Mouse (Mus musculus): ENCODE results near the gene Grwd1. TPM values are rescaled to one million over a fixed set of nuclear protein-coding genes. Genes with fewer than 3 reads are reported as not detected.
A peak's percentile ranks its signal among the peaks of the same experiment; 100 is the strongest.

The Grwd1 gene
- polyA plus RNA-seq, 1 experiment from 2014 or later: 76.5 TPM

- no peaks in the 10 kb centered on the region for H3K27me3 ChIP-seq (ENCODE audit: control insufficient read depth, insufficient read depth, low read length)
- no peak for DNase-seq (ENCODE audit: low spot score)
- no peak overlapping the region for H3K27ac ChIP-seq (ENCODE audit: low read depth, low read length)
- H3K36me3 ChIP-seq (ENCODE audit: control insufficient read depth, insufficient read depth, low read length): peaks cover 9% of the 10 kb centered on the region
- ATAC-seq (ENCODE audit: insufficient read depth, low FRiP score, low TSS enrichment): no peak
- H3K9ac ChIP-seq (ENCODE audit: low read length): no peak overlapping the region
- H3K4me2 ChIP-seq (ENCODE audit: low read depth): peak overlapping the region; percentile 88
- peaks cover 17% of the 10 kb centered on the region; the same call in 1 of the 2 replicates for H3K4me1 ChIP-seq (ENCODE audit: control insufficient read depth, insufficient read depth, low read length)
- H3K9me3 ChIP-seq (ENCODE audit: control insufficient read depth, low read length): no peaks in the 10 kb centered on the region
- H3K4me3 ChIP-seq (ENCODE audit: low read depth, low read length): no peak overlapping the region
- WGBS: 87% methylated on average over 22 of the region's 22 CpGs
These were observed 43.1 kb downstream of the Grwd1 start for GRCm38 (mm10) chr7:45787642-45788041.

DNA sequence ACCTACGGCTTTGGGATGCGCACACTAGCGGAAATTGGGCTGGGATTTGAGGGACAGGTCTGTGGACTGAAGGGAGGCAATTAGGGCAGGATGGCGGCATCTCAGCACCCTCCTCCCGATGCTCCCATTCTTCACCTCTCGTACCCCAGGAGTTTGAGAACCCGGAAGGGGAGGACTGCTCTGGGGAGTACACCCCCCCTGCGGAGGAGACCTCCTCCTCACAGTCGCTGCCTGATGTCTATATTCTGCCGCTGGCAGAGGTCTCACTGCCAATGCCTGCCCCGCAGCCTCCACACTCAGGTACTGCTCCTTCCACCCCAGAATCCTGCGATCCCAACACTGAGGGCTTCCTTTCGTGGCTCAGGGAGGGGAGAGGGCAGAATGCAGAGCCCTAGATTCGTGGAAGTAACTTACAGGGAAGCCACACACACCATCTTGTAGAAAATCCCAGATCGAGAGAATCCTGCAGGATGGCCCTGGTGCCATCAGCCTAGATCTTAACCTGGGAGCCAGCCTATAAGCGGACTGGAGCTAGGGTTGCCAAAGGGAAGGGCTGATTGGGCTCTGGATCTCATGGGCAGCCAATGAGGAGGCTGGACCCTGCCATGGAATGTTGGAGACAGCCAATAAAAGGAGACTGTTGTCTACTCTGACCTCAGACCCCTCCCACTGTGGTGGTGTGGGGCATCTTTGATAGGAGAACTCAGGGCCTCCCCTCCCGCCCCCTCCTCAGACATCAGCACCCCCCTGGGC is 43.9 kb downstream of the Grwd1 start:
- DNase-seq (ENCODE audit: low spot score): peak; percentile 56
- WGBS: 5% methylated on average over 16 of the region's 17 CpGs

DNA sequence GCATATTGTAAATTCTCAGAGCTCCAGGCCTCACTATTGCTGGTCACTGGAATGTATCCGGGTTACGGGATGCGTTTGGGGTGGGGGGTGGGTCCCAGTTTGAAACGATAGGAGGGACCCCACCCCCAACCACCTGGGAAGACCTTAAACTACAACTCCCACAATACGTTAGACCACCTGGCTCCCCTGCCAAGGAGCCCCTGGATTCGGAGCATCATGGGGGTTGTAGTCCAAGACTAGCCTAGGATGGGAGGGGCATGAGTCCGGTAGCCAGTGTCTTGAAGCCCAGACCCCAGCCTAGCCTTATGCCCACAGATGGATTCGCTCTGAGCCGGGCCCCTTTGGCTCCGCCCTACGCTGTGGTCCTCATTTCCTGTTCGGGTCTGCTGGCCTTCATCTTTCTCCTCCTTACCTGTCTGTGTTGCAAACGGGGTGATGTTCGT is 44.6 kb downstream of the Grwd1 start:
- Histone ChIP-seq H3K27ac (ENCODE audit: low read depth, low read length) (0 out of 2 replicates have a peak overlapping the region, but pooled peaks have one; percentile 3), H3K27me3 (ENCODE audit: control insufficient read depth, insufficient read depth, low read length) (0 out of 2 replicates have a peak, but pooled peaks cover 3% of the 10 kb centered on the region), H3K36me3 (ENCODE audit: control insufficient read depth, insufficient read depth, low read length) (peaks cover 8% of the 10 kb centered on the region), H3K9ac (ENCODE audit: low read length) (peak overlapping the region; percentile 79), H3K4me3 (ENCODE audit: low read depth, low read length) (peak overlapping the region; percentile 91), H3K4me1 (ENCODE audit: control insufficient read depth, insufficient read depth, low read length) (peaks cover 17% of the 10 kb centered on the region; the same call in 1 of the 2 replicates), H3K9me3 (ENCODE audit: control insufficient read depth, low read length) (no peaks in the 10 kb centered on the region), H3K4me2 (ENCODE audit: low read depth) (peak overlapping the region; percentile 88)
- WGBS: under 1% methylated on average over 14 of the region's 14 CpGs
- peak; percentile 60 for ATAC-seq (ENCODE audit: insufficient read depth, low FRiP score, low TSS enrichment)
- peak; percentile 80 for DNase-seq (ENCODE audit: low spot score)

More for the DNA sequence above, 43.9 kb downstream of the Grwd1 start:
- Histone ChIP-seq H3K9me3 (ENCODE audit: control insufficient read depth, low read length) (no peaks in the 10 kb centered on the region), H3K4me3 (ENCODE audit: low read depth, low read length) (peak overlapping the region; percentile 91), H3K4me2 (ENCODE audit: low read depth) (peak overlapping the region; percentile 88), H3K27ac (ENCODE audit: low read depth, low read length) (0 out of 2 replicates have a peak overlapping the region, but pooled peaks have one; percentile 3), H3K4me1 (ENCODE audit: control insufficient read depth, insufficient read depth, low read length) (peaks cover 17% of the 10 kb centered on the region; the same call in 1 of the 2 replicates), H3K36me3 (ENCODE audit: control insufficient read depth, insufficient read depth, low read length) (peaks cover 8% of the 10 kb centered on the region), H3K9ac (ENCODE audit: low read length) (peak overlapping the region; percentile 79), H3K27me3 (ENCODE audit: control insufficient read depth, insufficient read depth, low read length) (0 out of 2 replicates have a peak, but pooled peaks cover 3% of the 10 kb centered on the region)
- peak; percentile 14; the same call in 1 of the 2 replicates for ATAC-seq (ENCODE audit: insufficient read depth, low FRiP score, low TSS enrichment)

DNA sequence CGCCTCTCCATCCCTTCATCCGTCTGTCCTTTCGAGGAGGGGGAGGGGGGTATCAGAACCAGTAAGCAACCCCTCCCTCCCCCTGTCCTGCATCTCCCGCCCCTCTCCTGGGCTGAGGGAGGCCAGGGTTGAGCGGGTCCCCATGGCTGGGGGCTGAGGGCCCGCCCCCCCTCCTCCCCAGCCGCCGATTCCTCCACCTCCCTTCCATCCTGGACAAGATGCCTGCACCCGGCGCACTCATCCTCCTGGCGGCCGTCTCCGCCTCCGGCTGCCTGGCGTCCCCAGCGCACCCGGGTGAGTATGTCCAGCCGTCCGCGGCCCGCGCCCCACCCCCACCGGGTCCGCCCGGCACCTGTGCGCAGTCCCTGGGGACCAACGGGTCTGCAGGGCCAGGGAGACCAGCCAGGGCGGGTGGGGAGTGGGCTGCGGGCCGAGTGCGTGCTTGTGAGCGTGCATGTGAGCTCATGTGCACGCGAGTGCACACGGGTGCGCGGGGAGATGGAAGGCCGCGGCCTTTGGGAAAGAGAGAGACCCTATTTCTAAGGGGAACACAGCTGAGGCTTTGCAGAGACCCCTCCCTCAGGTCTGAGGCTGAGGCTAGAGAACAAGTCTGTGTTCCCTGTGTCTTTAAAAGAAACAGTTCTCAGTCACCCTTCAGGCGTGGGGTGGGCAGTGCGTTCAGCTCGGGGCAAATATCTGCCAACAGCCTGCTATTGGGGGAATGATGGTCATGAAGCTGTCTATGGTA is 45.2 kb downstream of the Grwd1 start:
- Histone ChIP-seq H3K4me2 (ENCODE audit: low read depth) (peak overlapping the region; percentile 88), H3K27me3 (ENCODE audit: control insufficient read depth, insufficient read depth, low read length) (0 out of 2 replicates have a peak, but pooled peaks cover 3% of the 10 kb centered on the region), H3K4me3 (ENCODE audit: low read depth, low read length) (peak overlapping the region; percentile 91), H3K27ac (ENCODE audit: low read depth, low read length) (peak overlapping the region; percentile 83), H3K9ac (ENCODE audit: low read length) (peak overlapping the region; percentile 79), H3K4me1 (ENCODE audit: control insufficient read depth, insufficient read depth, low read length) (peaks cover 17% of the 10 kb centered on the region; the same call in 1 of the 2 replicates), H3K36me3 (ENCODE audit: control insufficient read depth, insufficient read depth, low read length) (peaks cover 8% of the 10 kb centered on the region), H3K9me3 (ENCODE audit: control insufficient read depth, low read length) (no peaks in the 10 kb centered on the region)
- WGBS: under 1% methylated on average over 36 of the region's 42 CpGs
- ATAC-seq (ENCODE audit: insufficient read depth, low FRiP score, low TSS enrichment): peak; percentile 43
- peak; percentile 73 for DNase-seq (ENCODE audit: low spot score)

- H3K9me3 ChIP-seq (ENCODE audit: control insufficient read depth, low read length): no peaks in the 10 kb centered on the region
- peak; percentile 90 for DNase-seq (ENCODE audit: low spot score)
- H3K4me3 ChIP-seq (ENCODE audit: low read depth, low read length): peak within 1 kb of the TSS; percentile 91
- 24% methylated on average over 20 of the region's 20 CpGs for WGBS
- peak within 1 kb of the TSS; percentile 83 for H3K27ac ChIP-seq (ENCODE audit: low read depth, low read length)
- H3K9ac ChIP-seq (ENCODE audit: low read length): peak within 1 kb of the TSS; percentile 79
- H3K4me1 ChIP-seq (ENCODE audit: control insufficient read depth, insufficient read depth, low read length): peaks cover 17% of the 10 kb centered on the region; the same call in 1 of the 2 replicates
- ATAC-seq (ENCODE audit: insufficient read depth, low FRiP score, low TSS enrichment): peak; percentile 62
- 0 out of 2 replicates have a peak, but pooled peaks cover 3% of the 10 kb centered on the region for H3K27me3 ChIP-seq (ENCODE audit: control insufficient read depth, insufficient read depth, low read length)
- H3K36me3 ChIP-seq (ENCODE audit: control insufficient read depth, insufficient read depth, low read length): peaks cover 4% of the 10 kb centered on the region
- H3K4me2 ChIP-seq (ENCODE audit: low read depth): peak within 1 kb of the TSS; percentile 88
These were observed 46.0 kb downstream of the Grwd1 start, which contains the start of gene Sult2b1 for GRCm38 (mm10) chr7:45784524-45785372. Sult2b1 (minus strand) TSS chr7:45784669.

- ATAC-seq (ENCODE audit: insufficient read depth, low FRiP score, low TSS enrichment): peak; percentile 26
- peak within 1 kb of the TSS; percentile 63 for H3K9ac ChIP-seq (ENCODE audit: low read length)
- no peaks in the 10 kb centered on the region for H3K9me3 ChIP-seq (ENCODE audit: control insufficient read depth, low read length)
- H3K36me3 ChIP-seq (ENCODE audit: control insufficient read depth, insufficient read depth, low read length): no peaks in the 10 kb centered on the region
- WGBS: under 1% methylated on average over 38 of the region's 38 CpGs
- peak; percentile 75 for DNase-seq (ENCODE audit: low spot score)
- 0 out of 2 replicates have a peak, but pooled peaks cover 3% of the 10 kb centered on the region for H3K27me3 ChIP-seq (ENCODE audit: control insufficient read depth, insufficient read depth, low read length)
- H3K4me3 ChIP-seq (ENCODE audit: low read depth, low read length): peak within 1 kb of the TSS; percentile 91
- H3K4me1 ChIP-seq (ENCODE audit: control insufficient read depth, insufficient read depth, low read length): peaks cover 21% of the 10 kb centered on the region; the same call in 1 of the 2 replicates
- H3K27ac ChIP-seq (ENCODE audit: low read depth, low read length): peak within 1 kb of the TSS; percentile 83
- H3K4me2 ChIP-seq (ENCODE audit: low read depth): peak within 1 kb of the TSS; percentile 88
These were observed 47.1 kb downstream of the Grwd1 start, which contains the start of gene Lmtk3 for GRCm38 (mm10) chr7:45783511-45784091. Lmtk3 (plus strand) TSS chr7:45783738.

GRCm38 (mm10) chr7:45782271-45782670 is 48.5 kb downstream of the Grwd1 start:
- no peaks in the 10 kb centered on the region for H3K36me3 ChIP-seq (ENCODE audit: control insufficient read depth, insufficient read depth, low read length)
- peaks cover 21% of the 10 kb centered on the region; the same call in 1 of the 2 replicates for H3K4me1 ChIP-seq (ENCODE audit: control insufficient read depth, insufficient read depth, low read length)
- no peak overlapping the region for H3K4me3 ChIP-seq (ENCODE audit: low read depth, low read length)
- ATAC-seq (ENCODE audit: insufficient read depth, low FRiP score, low TSS enrichment) (no peak), DNase-seq (ENCODE audit: low spot score) (no peak)
- no peak overlapping the region for H3K4me2 ChIP-seq (ENCODE audit: low read depth)
- H3K27ac ChIP-seq (ENCODE audit: low read depth, low read length): no peak overlapping the region
- WGBS: 79% methylated on average over 4 of the region's 4 CpGs
- no peak overlapping the region for H3K9ac ChIP-seq (ENCODE audit: low read length)
- H3K27me3 ChIP-seq (ENCODE audit: control insufficient read depth, insufficient read depth, low read length): 0 out of 2 replicates have a peak, but pooled peaks cover 3% of the 10 kb centered on the region
- no peaks in the 10 kb centered on the region for H3K9me3 ChIP-seq (ENCODE audit: control insufficient read depth, low read length)
